Mouse (Mus musculus): ENCODE data around the gene Pip5kl1. TPM values are rescaled to one million over a fixed set of nuclear protein-coding genes. Genes with fewer than 3 reads are reported as not detected.

The Pip5kl1 gene
- polyA plus RNA-seq, 1 experiment = 0.36 TPM

- TF ChIP-seq GATA1 (IDR thresholded peaks at IDR 0.05; ENCODE audit: low read length) = no peak
These were observed 36.1 kb downstream of the Pip5kl1 start for GRCm38 (mm10) chr2:32610610-32611229.

- TF ChIP-seq GATA1 (IDR thresholded peaks at IDR 0.05; ENCODE audit: low read length) = no peak
These were observed 37.7 kb downstream of the Pip5kl1 start for GRCm38 (mm10) chr2:32612274-32612673.

GRCm38 (mm10) chr2:32617109-32617508 lies 42.5 kb downstream of the Pip5kl1 start:
- no peak for TF ChIP-seq GATA1 (IDR thresholded peaks at IDR 0.05; ENCODE audit: low read length)

GRCm38 (mm10) chr2:32617601-32618000 lies 43.0 kb downstream of the Pip5kl1 start:
- no peak for TF ChIP-seq GATA1 (IDR thresholded peaks at IDR 0.05; ENCODE audit: low read length)

GRCm38 (mm10) chr2:32618051-32618450 lies 43.5 kb downstream of the Pip5kl1 start:
- TF ChIP-seq GATA1 (IDR thresholded peaks at IDR 0.05; ENCODE audit: low read length) = no peak

GRCm38 (mm10) chr2:32620682-32621516 lies 46.3 kb downstream of the Pip5kl1 start:
- TF ChIP-seq GATA1 (IDR thresholded peaks at IDR 0.05; ENCODE audit: low read length) = no peak

GRCm38 (mm10) chr2:32621517-32621859 lies 46.9 kb downstream of the Pip5kl1 start, which contains the start of gene Ak1:
TSS of gene Ak1 (plus strand) at chr2:32621758.
- no peak for TF ChIP-seq GATA1 (IDR thresholded peaks at IDR 0.05; ENCODE audit: low read length)

GRCm38 (mm10) chr2:32624111-32624748 lies 49.6 kb downstream of the Pip5kl1 start:
- TF ChIP-seq GATA1 (IDR thresholded peaks at IDR 0.05; ENCODE audit: low read length) = no peak

- TF ChIP-seq GATA1 (IDR thresholded peaks at IDR 0.05; ENCODE audit: low read length) = no peak
These were observed 50.7 kb downstream of the Pip5kl1 start for GRCm38 (mm10) chr2:32625212-32625872.

GRCm38 (mm10) chr2:32625873-32626694 lies 51.5 kb downstream of the Pip5kl1 start:
- TF ChIP-seq GATA1 (IDR thresholded peaks at IDR 0.05; ENCODE audit: low read length) = no peak

GRCm38 (mm10) chr2:32627266-32628043 lies 52.9 kb downstream of the Pip5kl1 start:
- no peak for TF ChIP-seq GATA1 (IDR thresholded peaks at IDR 0.05; ENCODE audit: low read length)

- no peak for TF ChIP-seq GATA1 (IDR thresholded peaks at IDR 0.05; ENCODE audit: low read length)
These were observed 53.5 kb downstream of the Pip5kl1 start for GRCm38 (mm10) chr2:32628044-32628550.

- no peak for TF ChIP-seq GATA1 (IDR thresholded peaks at IDR 0.05; ENCODE audit: low read length)
These were observed 54.1 kb downstream of the Pip5kl1 start for GRCm38 (mm10) chr2:32628729-32629128.

All from G1E-ER4 (cell line).